Mouse (Mus musculus): ENCODE data around the gene Rnf141.

The Rnf141 gene

DNA sequence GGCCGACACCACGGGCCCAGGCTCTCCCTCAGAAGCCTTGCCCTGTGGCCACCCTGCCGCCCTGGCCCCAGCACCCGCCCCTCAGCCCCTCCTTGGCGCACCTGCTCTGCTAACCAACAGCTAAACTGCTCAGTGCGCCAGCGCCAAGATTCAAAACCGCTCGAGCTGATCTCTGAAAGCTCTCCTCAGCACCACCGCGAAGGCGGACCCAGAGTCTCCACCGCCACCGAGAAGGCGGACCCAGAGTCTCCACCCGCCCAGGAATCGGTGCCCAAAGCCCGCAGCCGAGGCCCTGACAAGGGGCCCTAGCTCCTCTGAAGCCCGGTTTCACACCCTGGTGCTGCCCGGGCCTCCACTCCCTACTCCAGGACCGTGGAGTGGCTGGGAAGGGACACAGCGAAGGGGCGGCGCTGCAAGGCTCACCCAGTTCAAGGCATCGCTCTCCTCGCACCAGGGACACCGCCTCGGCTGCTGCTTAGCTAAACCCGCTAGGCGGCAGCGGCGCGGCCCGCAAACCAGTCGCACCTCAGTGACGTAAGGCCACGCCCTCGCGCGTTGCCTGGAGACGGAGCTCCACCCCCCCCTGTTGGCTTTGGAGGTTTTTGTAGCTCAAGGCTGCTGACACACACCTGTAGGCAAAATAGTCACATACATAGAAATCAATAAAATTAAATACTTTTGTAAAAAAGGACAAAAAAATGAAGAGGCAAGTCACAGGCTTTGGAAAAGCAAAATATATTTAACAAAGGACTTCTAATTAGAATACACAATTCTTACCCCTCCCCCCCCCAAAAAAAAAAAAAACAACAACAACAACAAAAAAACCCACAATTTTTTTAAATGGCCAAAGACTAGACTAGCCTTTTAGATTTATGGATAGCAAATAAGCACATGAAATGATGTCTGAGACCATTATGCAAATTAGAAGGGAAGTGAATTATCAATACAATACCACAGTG is at the start of gene Rnf141:
Gene Rnf141 (minus strand): TSS at position 542 of the 959 bp plus-strand sequence.
- peak; percentile 93 for DNase-seq (ENCODE audit: low spot score)

DNA sequence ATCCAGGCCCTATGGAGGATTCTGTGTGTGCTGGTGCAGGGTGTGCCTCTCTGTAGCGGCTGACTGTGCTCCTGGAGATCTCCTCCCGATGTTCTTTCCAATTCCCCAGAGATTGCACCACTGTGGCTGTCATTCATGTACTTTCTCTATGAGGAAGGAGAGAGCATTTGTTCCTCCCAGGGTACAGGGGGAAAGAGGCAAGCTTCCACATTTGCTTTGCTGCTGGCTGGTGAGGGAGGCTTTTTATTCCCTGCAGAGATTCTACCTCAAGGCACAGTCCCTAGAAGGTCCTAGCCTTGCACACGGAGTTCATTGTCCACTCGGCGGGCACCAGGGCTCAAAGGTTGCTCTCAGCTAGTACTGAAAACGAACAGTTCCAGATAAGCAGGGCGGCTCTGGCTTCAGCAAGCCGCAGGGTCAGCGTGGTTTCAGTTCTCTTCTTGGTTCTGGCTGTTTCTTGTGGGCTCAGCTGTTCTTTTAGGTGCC is 47.3 kb upstream of the Rnf141 start:
- DNase-seq (ENCODE audit: low spot score): peak; percentile 51

DNA sequence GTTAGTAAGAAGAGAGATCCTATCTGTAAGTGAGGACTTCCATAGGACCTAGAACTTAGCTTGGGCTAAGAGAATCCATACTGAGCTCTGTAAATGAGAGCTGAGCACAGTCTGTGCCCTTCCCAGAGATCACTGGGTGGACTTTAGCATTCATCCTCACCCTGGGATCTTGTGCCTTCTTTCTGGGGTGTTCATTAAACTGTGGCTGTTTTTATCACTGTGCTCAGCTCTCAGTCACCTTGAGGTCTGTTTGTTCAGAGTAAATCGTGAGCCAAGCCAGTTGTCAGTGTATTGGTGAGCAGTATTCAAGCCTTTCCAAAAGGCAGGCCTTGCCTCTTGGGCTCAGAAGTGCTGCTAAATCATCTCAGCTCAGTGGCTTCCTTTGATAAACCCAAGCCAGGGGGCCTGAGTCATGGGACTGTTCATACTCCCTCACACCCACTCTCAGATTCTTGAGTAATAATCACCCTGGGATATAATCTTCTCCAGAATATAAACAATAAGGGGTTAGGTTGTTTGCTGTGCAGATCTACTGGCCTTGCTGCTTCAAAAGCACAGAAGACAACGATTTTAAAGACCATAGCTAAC is 37.6 kb upstream of the Rnf141 start:
- no peak for DNase-seq (ENCODE audit: low spot score)

DNA sequence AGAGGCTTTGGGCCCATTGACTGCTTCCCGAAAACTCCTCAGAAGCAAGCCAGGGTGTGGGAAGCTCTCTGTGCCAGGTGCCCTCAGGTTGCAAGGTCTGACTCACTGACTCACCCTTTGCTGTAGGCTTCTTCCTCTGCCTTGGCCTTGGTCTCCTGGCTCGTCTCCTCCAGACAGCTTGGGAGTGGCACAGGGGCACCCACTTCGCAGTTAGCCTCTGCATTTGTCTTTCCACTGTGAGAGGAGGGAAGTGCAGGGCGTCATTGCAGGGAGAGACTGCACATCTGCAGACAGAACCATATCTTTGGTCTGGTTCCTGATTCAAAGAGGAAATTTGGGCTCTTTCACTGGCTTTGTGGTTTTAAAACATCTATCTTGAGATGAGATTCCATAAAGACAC is 33.8 kb upstream of the Rnf141 start:
- no peak for DNase-seq (ENCODE audit: low spot score)

DNA sequence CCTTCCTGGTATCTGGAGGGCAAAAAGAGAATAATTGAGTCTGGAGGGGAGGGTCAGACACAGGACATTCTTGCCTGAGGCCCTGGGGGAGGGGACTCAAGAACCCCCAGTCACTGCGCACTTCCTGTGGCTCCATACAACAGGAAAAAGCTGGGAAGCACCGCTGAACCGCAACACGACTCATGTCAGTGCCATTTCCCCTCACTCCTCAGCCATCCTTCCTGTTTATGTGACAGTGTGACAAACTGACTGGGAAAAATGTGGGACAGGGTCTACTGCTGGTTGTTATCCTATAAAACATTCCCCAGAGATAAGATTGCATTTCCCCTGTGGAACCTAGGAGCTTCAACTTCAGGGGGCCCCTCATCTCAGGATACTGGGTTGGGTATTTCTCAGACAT is 32.7 kb upstream of the Rnf141 start:
- peak; percentile 68 for DNase-seq (ENCODE audit: low spot score)

DNA sequence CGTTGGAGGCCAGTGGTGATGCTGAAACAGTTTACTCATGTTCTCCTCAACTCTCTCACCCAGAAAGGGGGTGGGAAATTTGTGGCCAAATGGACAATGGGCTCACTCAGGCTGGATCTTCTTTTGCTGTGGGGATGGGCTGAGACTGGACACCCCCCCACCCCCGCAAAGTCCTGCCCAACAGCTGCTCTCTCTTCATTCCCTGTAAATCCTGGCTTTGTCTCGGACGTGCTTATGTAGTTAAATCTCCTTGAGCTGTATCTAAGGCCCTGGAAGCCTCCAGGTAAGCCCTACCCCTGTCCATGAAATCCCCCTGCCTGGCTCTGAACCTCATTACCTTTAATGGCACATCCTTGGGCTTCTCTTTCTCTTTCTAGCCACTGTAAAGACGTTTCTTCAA is 24.6 kb upstream of the Rnf141 start:
- DNase-seq (ENCODE audit: low spot score): no peak

DNA sequence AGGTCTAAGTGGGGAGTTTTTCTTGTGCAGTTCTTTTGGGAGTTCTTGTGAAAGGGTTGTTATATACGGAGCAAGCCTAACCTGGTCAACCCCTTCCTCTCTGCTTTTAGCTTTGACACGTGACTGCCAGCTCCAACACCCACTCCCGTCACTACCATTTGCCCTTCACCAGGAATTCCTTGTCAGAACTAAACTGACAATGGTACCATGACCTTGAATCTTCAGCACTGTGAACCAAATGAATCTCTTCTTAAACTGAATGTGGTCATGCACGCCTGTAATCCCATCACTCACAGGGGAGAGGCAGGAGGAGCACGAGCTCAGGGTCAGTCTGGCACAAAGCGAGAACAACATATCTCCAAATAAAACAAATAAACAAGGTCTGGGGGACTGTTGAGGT is 22.9 kb upstream of the Rnf141 start:
- DNase-seq (ENCODE audit: low spot score): no peak

DNA sequence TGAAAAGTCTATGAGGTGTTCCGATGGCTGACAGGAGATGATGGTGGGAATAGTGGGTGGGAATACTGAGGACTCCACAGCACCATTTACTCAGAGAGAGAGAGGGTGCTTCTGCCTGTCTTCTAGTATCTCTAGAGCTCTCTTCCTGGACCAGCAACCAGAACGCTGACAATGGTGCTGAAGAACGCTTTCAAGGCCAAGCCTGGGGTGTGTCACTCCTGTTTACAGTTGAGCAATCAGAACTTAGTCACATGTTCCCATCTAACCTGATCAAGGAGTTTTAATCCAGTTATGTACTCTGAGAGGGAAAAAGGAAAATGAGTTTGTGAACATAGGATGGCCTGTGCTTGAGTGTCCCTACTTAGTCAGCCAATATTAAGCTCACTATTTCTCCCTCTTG is 21.8 kb upstream of the Rnf141 start:
- no peak for DNase-seq (ENCODE audit: low spot score)

DNA sequence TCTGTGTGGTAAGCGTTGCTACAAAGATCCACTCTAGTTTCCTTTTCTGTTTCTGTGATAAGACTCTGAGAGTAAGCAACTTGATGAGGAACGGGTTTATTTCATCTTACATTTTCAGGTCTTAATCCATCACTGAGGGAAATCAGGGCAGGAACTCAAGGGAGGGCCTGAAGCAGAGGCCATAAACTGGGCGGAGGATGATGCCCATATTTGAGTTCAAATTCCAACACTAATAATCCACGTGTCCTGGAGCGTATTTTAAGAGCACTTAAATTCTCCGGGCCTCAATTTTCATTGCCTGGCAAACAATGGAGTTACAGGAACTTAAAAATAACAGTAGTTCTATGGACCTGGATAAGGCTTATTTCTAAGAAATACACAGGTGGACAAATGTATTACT is 21.3 kb upstream of the Rnf141 start:
- DNase-seq (ENCODE audit: low spot score): no peak

DNA sequence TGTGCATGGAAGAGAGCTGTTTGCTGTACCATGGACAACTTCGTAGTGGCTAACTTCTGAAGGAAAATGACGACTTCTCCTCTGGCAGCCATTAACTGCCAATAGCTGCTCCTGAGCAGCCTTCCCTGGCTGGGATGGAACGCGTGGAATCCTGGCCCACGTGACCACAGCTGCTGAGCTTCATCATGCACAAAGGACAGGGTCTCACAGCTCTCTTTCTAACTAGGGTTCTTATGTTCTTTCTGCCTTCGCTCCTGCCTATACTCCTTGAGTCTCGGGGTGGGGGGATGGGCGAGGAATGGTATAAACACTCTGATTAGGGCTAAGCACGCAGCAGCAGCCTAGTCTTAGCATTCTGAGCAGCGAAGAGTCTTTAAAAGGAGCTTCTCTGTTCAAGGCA is 20.8 kb upstream of the Rnf141 start:
- DNase-seq (ENCODE audit: low spot score): no peak

DNA sequence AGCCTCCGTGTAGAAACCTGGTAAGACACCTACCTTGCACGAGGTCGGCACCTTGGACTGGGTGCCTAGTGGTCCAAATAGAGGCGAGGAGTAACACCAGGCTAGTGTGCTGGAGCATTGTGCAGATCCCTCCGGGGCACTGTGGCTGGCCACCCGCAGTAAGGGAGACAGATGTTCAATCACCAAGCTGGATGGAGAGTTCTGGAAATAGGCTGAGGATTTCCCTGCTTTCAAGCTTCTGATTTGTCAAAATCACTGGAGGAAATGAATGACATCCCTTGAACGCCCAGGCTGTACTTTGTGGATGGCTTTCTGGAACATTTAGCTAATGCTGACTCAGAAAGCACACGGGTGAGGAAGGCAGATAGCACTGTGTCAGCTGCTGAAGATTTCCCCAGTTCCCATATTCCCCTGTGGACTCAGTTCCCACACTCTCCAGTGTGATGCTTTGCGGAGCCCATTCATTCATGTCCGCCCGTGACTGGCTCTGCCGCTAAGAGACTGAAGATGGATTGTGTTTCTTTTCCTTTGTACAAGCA is 18.6 kb upstream of the Rnf141 start, which contains the start of gene Lyve1:
Gene Lyve1 (minus strand): TSS at position 489 of the 539 bp plus-strand sequence.
- DNase-seq (ENCODE audit: low spot score): peak; percentile 69

DNA sequence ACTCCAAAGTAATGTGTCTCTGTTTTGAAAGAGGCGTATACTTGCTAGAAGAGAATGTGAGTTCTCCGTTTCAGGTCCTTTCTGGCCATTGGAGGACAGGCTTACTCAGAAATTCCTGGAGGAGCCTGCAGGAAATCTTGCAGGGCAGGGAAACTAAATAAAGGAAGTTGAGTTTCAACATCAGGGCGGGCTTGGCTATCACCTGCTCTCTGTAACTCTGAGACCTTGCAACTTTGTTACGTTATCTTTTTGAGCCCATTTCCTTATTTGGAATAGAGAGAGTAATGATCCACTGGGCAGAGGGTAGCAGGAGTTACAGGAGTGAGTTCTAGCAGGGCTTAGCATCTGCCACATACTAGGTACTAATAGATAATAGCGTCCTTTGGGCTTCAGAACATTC is 15.9 kb upstream of the Rnf141 start:
- DNase-seq (ENCODE audit: low spot score): peak; percentile 85

DNA sequence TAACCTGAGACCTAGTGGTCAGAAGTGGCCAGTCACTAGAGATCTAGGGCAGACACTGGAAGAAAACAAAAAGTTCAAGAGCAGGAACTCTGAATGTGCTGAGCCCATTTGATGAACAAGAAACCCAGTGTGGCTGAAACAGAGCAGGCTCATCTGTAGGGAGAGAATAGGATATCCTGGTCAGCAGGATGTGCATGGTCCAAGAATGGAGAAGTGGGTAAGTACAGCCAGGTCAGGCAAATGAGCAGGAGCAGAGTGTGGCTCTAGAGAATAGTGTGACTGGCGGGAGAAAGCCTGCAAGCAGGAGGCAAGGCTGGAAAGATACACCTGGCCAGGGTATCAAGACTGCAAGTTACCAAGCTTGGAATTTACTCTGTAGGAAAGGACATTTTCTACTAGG is 11.3 kb upstream of the Rnf141 start:
- DNase-seq (ENCODE audit: low spot score): no peak

DNA sequence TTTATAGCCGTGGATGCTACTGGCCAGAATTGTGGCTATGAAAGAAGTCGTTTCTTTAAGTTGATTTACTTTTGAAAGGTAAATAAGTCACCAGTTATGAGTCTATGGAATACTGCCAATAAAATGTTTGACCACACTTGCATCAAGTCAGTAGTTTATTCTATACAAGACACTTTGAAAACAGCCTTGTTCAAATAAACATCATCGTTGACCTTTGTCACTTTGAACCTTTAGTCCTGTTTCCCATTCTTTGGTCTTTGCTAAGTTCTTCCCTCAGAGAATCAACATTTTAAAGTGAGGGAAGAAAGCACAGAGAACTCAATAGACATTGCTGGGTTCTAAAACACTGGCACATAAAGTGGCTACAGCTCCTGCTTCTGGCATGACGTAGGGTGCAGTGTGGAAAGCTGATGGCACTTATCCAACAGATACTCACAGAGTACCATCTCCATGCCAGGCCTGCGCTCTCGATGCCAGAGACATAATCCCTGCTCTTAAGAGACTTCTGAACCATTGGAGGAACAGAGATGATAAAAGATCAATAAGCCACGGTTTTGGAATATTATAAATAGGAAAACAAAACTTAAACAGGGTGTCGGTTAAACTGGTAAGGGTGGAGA is 10.8 kb upstream of the Rnf141 start:
- no peak for DNase-seq (ENCODE audit: low spot score)

DNA sequence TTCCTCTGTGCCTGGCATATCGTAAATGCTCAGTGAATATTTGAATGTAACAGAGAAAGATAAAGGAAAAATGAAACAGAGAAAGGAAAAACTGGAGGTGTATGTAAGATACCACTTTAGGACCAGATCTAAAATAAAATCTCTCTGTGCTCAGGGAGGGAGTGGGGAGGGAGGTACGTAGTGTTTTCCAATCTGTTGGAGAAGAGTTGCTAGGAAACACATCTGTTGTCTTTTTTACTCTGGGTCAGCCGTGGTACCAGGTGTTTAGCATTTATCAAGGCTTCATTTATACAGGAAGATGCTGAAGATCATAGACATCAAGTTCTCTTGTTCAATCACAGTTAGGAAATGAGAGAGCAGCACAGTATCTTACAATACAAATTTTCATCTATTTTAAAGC is 10.3 kb upstream of the Rnf141 start:
- no peak for DNase-seq (ENCODE audit: low spot score)

DNA sequence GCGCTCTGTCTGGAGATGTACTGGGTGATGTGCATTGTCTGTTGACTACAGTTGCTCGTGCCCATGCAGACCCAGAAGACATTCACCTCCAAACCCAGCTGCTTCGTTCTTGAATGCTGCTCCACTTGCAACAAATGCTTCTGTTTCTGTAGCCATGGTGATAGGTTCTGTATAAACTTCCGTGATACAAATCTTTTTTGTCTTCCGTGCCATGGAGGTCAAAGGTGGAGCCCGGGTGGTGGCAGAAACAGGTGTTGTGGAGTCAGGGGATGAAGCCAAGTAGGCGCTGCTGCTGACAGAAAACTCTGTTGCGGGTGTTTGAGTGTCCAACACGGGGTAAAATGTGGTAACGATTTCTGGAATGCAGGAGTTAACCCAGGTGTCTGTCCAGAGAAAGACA is 9.4 kb upstream of the Rnf141 start:
- peak; percentile 57 for DNase-seq (ENCODE audit: low spot score)

DNA sequence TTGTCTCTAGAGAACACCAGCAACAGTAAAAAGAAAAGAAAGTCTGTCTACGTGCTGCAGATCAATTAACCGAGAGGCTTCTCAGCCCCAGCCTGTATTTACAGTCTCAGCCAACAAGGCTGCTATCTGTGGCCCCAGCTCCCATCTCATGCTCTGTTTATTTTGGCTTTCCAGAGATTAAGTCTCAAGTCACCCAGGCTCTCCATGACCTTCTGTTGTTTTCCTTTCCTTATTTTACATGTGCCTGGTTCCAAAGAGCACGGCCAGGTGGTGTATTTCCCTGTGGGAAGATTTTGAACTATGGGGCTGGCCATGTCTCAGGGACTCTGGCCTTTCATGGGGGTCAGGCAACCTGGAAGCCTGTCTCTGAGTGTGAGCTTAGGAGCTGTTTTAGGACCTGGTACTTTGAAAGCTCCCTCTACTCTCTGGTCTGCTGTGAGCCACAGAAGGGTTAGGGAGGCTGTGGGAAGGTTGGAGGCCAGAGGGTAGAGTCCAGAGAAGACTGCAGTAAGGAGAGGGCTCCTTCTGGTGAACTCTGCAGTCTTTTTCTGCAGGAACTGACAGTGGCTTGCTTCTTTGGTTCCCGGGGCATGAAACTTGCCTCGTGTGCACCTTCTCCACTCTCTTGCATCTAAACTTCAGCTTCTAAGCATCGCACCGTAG is 7.4 kb upstream of the Rnf141 start:
- DNase-seq (ENCODE audit: low spot score): no peak

DNA sequence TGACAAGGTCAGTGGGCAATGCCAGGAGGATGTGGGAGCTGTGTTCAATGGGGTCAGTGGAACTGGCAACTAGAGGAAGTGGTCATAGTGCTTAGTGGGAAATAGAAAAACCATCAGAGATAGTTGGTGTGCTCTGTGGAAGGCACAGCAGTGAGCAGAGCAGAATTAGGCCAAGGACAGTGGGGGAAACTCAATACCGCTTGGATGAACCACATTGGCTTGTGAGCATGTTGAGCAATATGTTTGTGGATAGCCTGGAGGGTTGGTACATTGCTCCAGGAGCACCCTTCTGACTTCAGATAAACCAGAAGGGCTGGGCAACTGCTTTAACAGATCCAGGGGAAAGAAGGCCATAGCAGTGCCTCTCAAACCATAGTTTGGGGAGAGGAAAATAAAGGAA is 4.1 kb upstream of the Rnf141 start:
- no peak for DNase-seq (ENCODE audit: low spot score)

DNA sequence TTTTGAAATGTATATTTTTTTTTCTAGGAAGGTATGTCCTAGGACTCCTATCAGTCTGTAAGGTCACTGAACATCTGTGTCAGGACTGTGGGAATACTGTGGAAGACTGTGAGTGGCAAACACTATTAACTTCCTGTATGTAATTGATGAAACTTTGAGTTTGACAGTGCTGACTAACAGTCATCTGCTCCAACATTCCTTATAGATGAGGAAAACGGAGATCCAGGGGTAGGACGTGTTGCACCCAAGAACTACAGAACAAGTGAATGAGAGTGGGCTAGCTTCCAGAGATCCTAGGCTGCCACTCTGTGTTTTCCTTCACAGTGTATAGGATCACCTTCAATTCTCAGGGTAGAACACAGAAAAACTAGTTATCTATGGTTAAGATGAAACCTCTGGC is 3.1 kb upstream of the Rnf141 start:
- DNase-seq (ENCODE audit: low spot score): no peak

DNA sequence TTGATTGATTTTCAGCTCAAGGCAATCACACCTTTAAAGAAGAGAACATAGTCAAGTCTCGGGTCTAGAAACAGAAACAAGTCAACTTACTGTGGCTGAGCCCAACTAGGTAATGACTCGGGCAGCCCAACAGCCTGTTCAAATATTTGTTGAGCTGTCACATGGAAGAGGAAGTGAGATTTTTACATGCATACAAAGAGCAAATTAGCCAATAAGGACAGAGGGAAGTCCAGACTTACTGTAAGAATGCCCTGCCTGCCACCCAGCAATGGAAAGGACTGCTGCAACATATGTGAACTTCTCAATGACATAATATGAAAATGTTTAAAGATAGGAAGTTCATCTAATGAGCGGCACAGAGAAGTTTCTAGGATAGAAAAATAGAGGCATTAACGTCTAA is 3.9 kb downstream of the Rnf141 start:
- peak; percentile 75 for DNase-seq (ENCODE audit: low spot score)

DNA sequence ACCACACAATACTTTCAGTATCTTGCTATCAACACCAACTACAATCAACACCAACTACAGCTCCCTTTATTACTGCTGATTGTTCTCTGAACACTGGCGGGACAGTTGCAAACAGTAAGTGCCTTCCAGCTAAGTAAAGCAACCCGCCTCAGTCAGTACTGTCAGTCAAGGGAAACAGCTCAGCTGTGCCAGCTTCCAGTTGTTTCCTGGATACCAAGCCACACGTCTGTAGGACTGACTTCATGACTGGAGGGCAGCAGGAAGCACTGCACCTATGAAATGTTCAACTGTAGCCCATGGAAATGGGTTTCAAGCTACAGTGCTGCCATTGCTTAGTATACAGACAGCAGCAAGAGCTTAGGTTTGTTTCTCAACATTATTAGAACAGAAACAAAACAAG is 9.7 kb downstream of the Rnf141 start:
- no peak for DNase-seq (ENCODE audit: low spot score)

DNA sequence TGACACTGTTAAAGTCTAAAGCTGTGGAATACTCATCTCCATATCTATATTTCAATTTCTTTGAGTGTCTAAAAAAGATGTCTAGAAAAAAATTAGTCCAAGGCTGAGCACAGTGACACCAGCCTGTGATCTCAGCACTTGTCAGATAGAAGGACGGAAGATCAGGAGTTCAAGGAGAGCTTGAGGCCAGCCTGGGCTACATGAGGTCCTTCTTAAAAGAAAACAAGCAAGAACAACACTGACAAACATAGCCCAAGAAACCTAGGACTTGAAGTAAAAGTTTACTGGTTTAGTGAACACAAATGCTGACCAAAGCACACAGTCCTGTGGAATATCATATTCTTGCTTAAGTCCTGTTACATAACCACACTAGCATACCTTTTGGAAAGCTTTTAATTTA is 10.2 kb downstream of the Rnf141 start:
- DNase-seq (ENCODE audit: low spot score): no peak
